ENCODE assay signal across 21 mouse cellular contexts in genomic region chr2:132084813-132085212, GRCm38 (mm10). TPM values are rescaled to one million over a fixed set of nuclear protein-coding genes. Genes with fewer than 3 reads are reported as not detected.
DNase-seq lines count a peak whose midpoint lies in the region; ATAC-seq and TF ChIP-seq lines count a peak whose summit lies in the region.
"Had no signal": no experiment of that assay in that cellular context is flagged by ENCODE, and none has a peak within 500 bp of the region (broad histone marks: within the 10 kb centered on the region; RNA-seq: fewer than 3 reads in every experiment).

No protein-coding gene starts in this region.

- H3K4me3 ChIP-seq in gastrocnemius, adult 2 months: no peak overlapping the region
- H3K4me3 ChIP-seq: embryonic facial prominence, embryonic 15.5 days; forebrain, embryonic 15.5 days; heart, embryonic 12.5 days; hindbrain, embryonic 12.5 days had no signal

- intact Hi-C loops in gastrocnemius, adult 2 months (cut with DNase I): no loop called here
- intact Hi-C loops in gastrocnemius, postnatal 14 days (cut with DNase I; ENCODE audit: low total_unique reads): no loop called here

- ATAC-seq in granulocyte monocyte progenitor cell, adult 5-6 weeks (replicated peaks; ENCODE audit: poor library complexity, severe bottlenecking): peak; percentile 47
- ATAC-seq: activated CD4-positive, CD25-positive, alpha-beta regulatory T cell, adult 4 months; forebrain, embryonic 15.5 days; hindbrain, embryonic 16.5 days; inflammation-experienced regulatory T-cells, adult 6 months; intestine, postnatal 0 days; Patski had no signal

- DNase-seq in gastrocnemius, adult 2 months: no peak
- no peak for DNase-seq in gastrocnemius, postnatal 14 days
- DNase-seq in 3T3-L1 (ENCODE audit: low read depth, low spot score): peak; percentile 91
- peak; percentile 51 for DNase-seq in MN1 (ENCODE audit: low spot score)
- no peak for DNase-seq in cerebellum, adult 11 months
- DNase-seq in lung, postnatal 25 days (ENCODE audit: low spot score): no peak
- no peak for DNase-seq in urinary bladder, postnatal 14 days (ENCODE audit: low spot score)
- DNase-seq: cerebellum, adult 11-12 months; cerebellum, postnatal 10 days; gastrocnemius, postnatal 10 days; heart, postnatal 4 days had no signal

- TF ChIP-seq CTCF in gastrocnemius, adult 2 months (IDR thresholded peaks at IDR 0.05): no peak

- 0 out of 2 replicates have a peak overlapping the region, but pooled peaks have one; percentile 12 for H3K27ac ChIP-seq in gastrocnemius, adult 2 months
- H3K27ac ChIP-seq: embryonic facial prominence, embryonic 15.5 days; forebrain, embryonic 15.5 days; hindbrain, embryonic 12.5 days had no signal

RNA-seq across cellular contexts. Expression of gene Rassf2, which starts 54.8 kb away (rescaled TPM):
- 1 to 10 TPM; 3.5 to 6.8 TPM for total RNA-seq in gastrocnemius, adult 2 months (2021)
- 10 to 100 TPM in 1 of 2 experiments, 1 to 10 TPM in 1; 8.5 to 13.1 TPM for total RNA-seq in gastrocnemius, postnatal 14 days (2021)
- total RNA-seq in granulocyte monocyte progenitor cell, adult 5-6 weeks (2014; fragmentation: Nextera tagmentation): 43.5 and 54.8 TPM in 2 replicates
- 57.9 and 76.3 TPM in 2 replicates for total RNA-seq in granulocyte monocyte progenitor cell, adult 5-6 weeks (2017)

Comparison
In these comparisons a context has a peak if more than half of its experiments do, and no peak if none do; other contexts are left out.
1. DNase-seq: peak in 3T3-L1 (single experiment) and MN1 (single experiment); none in gastrocnemius, adult 2 months (single experiment), gastrocnemius, postnatal 14 days (single experiment), cerebellum, adult 11 months (single experiment), lung, postnatal 25 days (single experiment) and urinary bladder, postnatal 14 days (single experiment).